8 mouse cellular contexts compared by ENCODE assay signal in genomic region chr9:57157499-57157898, GRCm38 (mm10). TPM values are rescaled to one million over a fixed set of nuclear protein-coding genes. Genes with fewer than 3 reads are reported as not detected.
DNase-seq lines count a peak whose midpoint lies in the region; ATAC-seq and TF ChIP-seq lines count a peak whose summit lies in the region.

No protein-coding gene starts in this region.

- H3K4me1 ChIP-seq in heart, embryonic 13.5 days = peaks cover 12% of the 10 kb centered on the region
- peaks cover 2 to 11% of the 10 kb centered on the region in 2 experiments; a peak in 2 of 4 replicates for H3K4me1 ChIP-seq in ES-E14 (ENCODE audit: control insufficient read depth in 2 of 2, insufficient read depth in 2 of 2, low read length in 2 of 2, poor library complexity in 1 of 2)
- H3K4me1 ChIP-seq in heart, embryonic 16.5 days (ENCODE audit: control insufficient read depth, insufficient read depth, low read length) = peaks cover 7% of the 10 kb centered on the region
- peaks cover 7% of the 10 kb centered on the region for H3K4me1 ChIP-seq in midbrain, embryonic 11.5 days (ENCODE audit: control insufficient read depth, insufficient read depth, low read length)

- peak overlapping the region; percentile 93 for H3K4me3 ChIP-seq in heart, embryonic 13.5 days
- peak overlapping the region; percentile 85 to 89 for H3K4me3 ChIP-seq in ES-E14 (ENCODE audit: insufficient read depth in 1 of 2, low read depth in 1 of 2, low read length in 2 of 2, poor library complexity in 1 of 2, severe bottlenecking in 1 of 2)
- H3K4me3 ChIP-seq in heart, embryonic 16.5 days (ENCODE audit: low read length) = peak overlapping the region; percentile 89
- peak overlapping the region; percentile 54 for H3K4me3 ChIP-seq in midbrain, embryonic 11.5 days (ENCODE audit: low read depth, low read length)

- peak overlapping the region; percentile 98 for H3K4me2 ChIP-seq in heart, embryonic 13.5 days
- peak overlapping the region; percentile 98 for H3K4me2 ChIP-seq in heart, embryonic 16.5 days (ENCODE audit: low read depth, low read length)
- H3K4me2 ChIP-seq in midbrain, embryonic 11.5 days = peak overlapping the region; percentile 62

- 0 out of 2 replicates have a peak, but pooled peaks cover 8% of the 10 kb centered on the region for H3K27me3 ChIP-seq in heart, embryonic 13.5 days (replicated peaks)
- H3K27me3 ChIP-seq in heart, embryonic 16.5 days (ENCODE audit: control insufficient read depth, insufficient read depth, low read length) = no peaks in the 10 kb centered on the region
- no peaks in the 10 kb centered on the region for H3K27me3 ChIP-seq in midbrain, embryonic 11.5 days (ENCODE audit: control insufficient read depth, insufficient read depth, low read length)

- H3K9me3 ChIP-seq in heart, embryonic 13.5 days = no peaks in the 10 kb centered on the region
- H3K9me3 ChIP-seq in ES-E14 (ENCODE audit: control insufficient read depth, insufficient read depth, low read depth, low read length) = no peaks in the 10 kb centered on the region
- H3K9me3 ChIP-seq in heart, embryonic 16.5 days (replicated peaks; ENCODE audit: control insufficient read depth, low read length) = no peaks in the 10 kb centered on the region
- H3K9me3 ChIP-seq in midbrain, embryonic 11.5 days (ENCODE audit: control insufficient read depth, low read length) = no peaks in the 10 kb centered on the region

- in situ Hi-C loops in ES-E14 (cut with MboI; ENCODE audit: low sequenced_read_pairs in 2 of 2, unreplicated experiment in 2 of 2) = no loop called here

- ATAC-seq in heart, embryonic 13.5 days (ENCODE audit: extremely low read depth, insufficient number of reproducible peaks, low FRiP score, low TSS enrichment) = no peak
- no peak for ATAC-seq in heart, embryonic 16.5 days (replicated peaks; ENCODE audit: extremely low read depth, insufficient read depth, low FRiP score)
- ATAC-seq in midbrain, embryonic 11.5 days (ENCODE audit: low FRiP score) = no peak

- 26% methylated on average over 13 of the region's 13 CpGs for WGBS in heart, embryonic 13.5 days
- WGBS in heart, embryonic 16.5 days = 23% methylated on average over 13 of the region's 13 CpGs
- 35% methylated on average over 13 of the region's 13 CpGs for WGBS in midbrain, embryonic 11.5 days

- H3K9ac ChIP-seq in heart, embryonic 13.5 days = peak overlapping the region; percentile 89
- H3K9ac ChIP-seq in ES-E14 (ENCODE audit: insufficient read depth, low read depth, low read length, poor library complexity, severe bottlenecking) = peak overlapping the region; percentile 90
- H3K9ac ChIP-seq in heart, embryonic 16.5 days (ENCODE audit: low read length) = peak overlapping the region; percentile 83
- H3K9ac ChIP-seq in midbrain, embryonic 11.5 days (ENCODE audit: low read length) = peak overlapping the region; percentile 65

- DNase-seq in heart, postnatal 25 days (ENCODE audit: low spot score) = no peak
- DNase-seq in ES-E14 (ENCODE audit: low read depth, low spot score) = no peak
- DNase-seq in midbrain, embryonic 11.5 days (ENCODE audit: low spot score, missing footprints) = no peak
- DNase-seq in spleen, postnatal 10 days (ENCODE audit: low spot score in 2 of 2) = no peak
- no peak for DNase-seq in left cerebral cortex, adult 8-10 months (ENCODE audit: low spot score in 2 of 2)
- no peak for DNase-seq in spleen, postnatal 14 days (ENCODE audit: low spot score in 2 of 2)

- intact Hi-C loops in heart, postnatal 25 days (cut with DNase I) = no loop called here

- H3K36me3 ChIP-seq in heart, embryonic 13.5 days = peaks cover 22% of the 10 kb centered on the region
- H3K36me3 ChIP-seq in ES-E14 (ENCODE audit: control insufficient read depth, insufficient read depth, low read length, poor library complexity, severe bottlenecking) = peaks cover 7% of the 10 kb centered on the region
- peaks cover 5% of the 10 kb centered on the region; the same call in 1 of the 2 replicates for H3K36me3 ChIP-seq in heart, embryonic 16.5 days (ENCODE audit: control insufficient read depth, insufficient read depth)
- H3K36me3 ChIP-seq in midbrain, embryonic 11.5 days (ENCODE audit: control insufficient read depth, insufficient read depth, low read length) = no peaks in the 10 kb centered on the region

- no peak overlapping the region for H3K27ac ChIP-seq in heart, embryonic 13.5 days (replicated peaks)
- no peak overlapping the region for H3K27ac ChIP-seq in ES-E14 (ENCODE audit: insufficient read depth, low read depth, low read length, poor library complexity, severe bottlenecking)
- no peak overlapping the region for H3K27ac ChIP-seq in heart, embryonic 16.5 days (ENCODE audit: low read length)
- no peak overlapping the region for H3K27ac ChIP-seq in midbrain, embryonic 11.5 days (ENCODE audit: low read depth, low read length)

TF ChIP-seq in ES-E14, 5 proteins besides CTCF, POLR2A, EP300 and RAD21:
- TF ChIP-seq ZC3H11A (IDR thresholded peaks at IDR 0.05; ENCODE audit: borderline replicate concordance, low read depth, low read length) (no peak), ZNF384 (IDR thresholded peaks at IDR 0.05; ENCODE audit: low read depth, low read length) (no peak), CHD2 (IDR thresholded peaks at IDR 0.05; ENCODE audit: low read depth, low read length) (no peak)

RNA-seq across cellular contexts. Expression of gene Commd4, which starts 0.6 kb away (rescaled TPM):
- 69.1 and 75.8 TPM in 2 replicates for polyA plus RNA-seq in heart, embryonic 13.5 days (2015; fragmentation: Nextera tagmentation; extraction: Ambion mirVana)
- 10 to 100 TPM; 26.4 to 28.8 TPM for total RNA-seq in heart, postnatal 25 days (2021)
- 116 and 173 TPM in 2 replicates for total RNA-seq in ES-E14 (2012; rRNA removed)
- 70.7 and 73.5 TPM in 2 replicates for polyA plus RNA-seq in heart, embryonic 16.5 days (2015; fragmentation: Nextera tagmentation; extraction: Ambion mirVana)
- polyA plus RNA-seq in midbrain, embryonic 11.5 days (2014; fragmentation: Nextera tagmentation; extraction: Ambion mirVana) = 91.6 and 100.0 TPM in 2 replicates
- total RNA-seq in left cerebral cortex, adult 8-10 months (2022) = 100 to 1,000 TPM in 1 of 4 experiments, 10 to 100 TPM in 3; 86.3 to 104 (median 93.7) TPM

RNA-seq across cellular contexts. Expression of gene Neil1, which starts 9.4 kb away (rescaled TPM):
- polyA plus RNA-seq in heart, embryonic 13.5 days (2015; fragmentation: Nextera tagmentation; extraction: Ambion mirVana) = 5.0 and 5.3 TPM in 2 replicates
- 1 to 10 TPM; 5.4 to 6.0 TPM for total RNA-seq in heart, postnatal 25 days (2021)
- total RNA-seq in ES-E14 (2012; rRNA removed) = 4.4 and 7.9 TPM in 2 replicates
- polyA plus RNA-seq in heart, embryonic 16.5 days (2015; fragmentation: Nextera tagmentation; extraction: Ambion mirVana) = 7.7 and 8.1 TPM in 2 replicates
- 5.8 and 5.9 TPM in 2 replicates for polyA plus RNA-seq in midbrain, embryonic 11.5 days (2014; fragmentation: Nextera tagmentation; extraction: Ambion mirVana)
- 10 to 100 TPM in 2 of 4 experiments, 1 to 10 TPM in 2; 7.9 to 11.9 (median 9.5) TPM for total RNA-seq in left cerebral cortex, adult 8-10 months (2022)

RNA-seq across cellular contexts. Expression of gene Man2c1, which starts 27.0 kb away (rescaled TPM):
- polyA plus RNA-seq in heart, embryonic 13.5 days (2015; fragmentation: Nextera tagmentation; extraction: Ambion mirVana) = 58.0 and 58.4 TPM in 2 replicates
- total RNA-seq in heart, postnatal 25 days (2021) = 10 to 100 TPM; 43.7 to 46.0 TPM
- 122 and 211 TPM in 2 replicates for total RNA-seq in ES-E14 (2012; rRNA removed)
- polyA plus RNA-seq in heart, embryonic 16.5 days (2015; fragmentation: Nextera tagmentation; extraction: Ambion mirVana) = 58.0 and 60.3 TPM in 2 replicates
- 17.5 and 18.0 TPM in 2 replicates for polyA plus RNA-seq in midbrain, embryonic 11.5 days (2014; fragmentation: Nextera tagmentation; extraction: Ambion mirVana)
- total RNA-seq in left cerebral cortex, adult 8-10 months (2022) = 100 to 1,000 TPM; 116 to 162 (median 135) TPM
